Mouse (Mus musculus) testis, adult 2 months (tissue): Measurements from ENCODE around the gene Mtcl1.

ENCODE experiments used
- CTCF ChIP-seq: fragments of 200-500 bp; IDR thresholded peaks from 2 replicates; pipeline ENCODE4 v1.5.1; 2012; ENCODE audit warnings: low read depth, mild to moderate bottlenecking, inconsistent platforms, low read length, moderate library complexity; ENCODE audit not compliant: control insufficient read depth, insufficient read depth, insufficient replicate concordance
- POLR2A ChIP-seq: fragments of 200-500 bp; IDR thresholded peaks from 2 replicates; pipeline ENCODE4 v1.6.1; 2012; ENCODE audit warnings: low read depth, mild to moderate bottlenecking, inconsistent platforms, low read length, moderate library complexity; ENCODE audit not compliant: control insufficient read depth

DNA sequence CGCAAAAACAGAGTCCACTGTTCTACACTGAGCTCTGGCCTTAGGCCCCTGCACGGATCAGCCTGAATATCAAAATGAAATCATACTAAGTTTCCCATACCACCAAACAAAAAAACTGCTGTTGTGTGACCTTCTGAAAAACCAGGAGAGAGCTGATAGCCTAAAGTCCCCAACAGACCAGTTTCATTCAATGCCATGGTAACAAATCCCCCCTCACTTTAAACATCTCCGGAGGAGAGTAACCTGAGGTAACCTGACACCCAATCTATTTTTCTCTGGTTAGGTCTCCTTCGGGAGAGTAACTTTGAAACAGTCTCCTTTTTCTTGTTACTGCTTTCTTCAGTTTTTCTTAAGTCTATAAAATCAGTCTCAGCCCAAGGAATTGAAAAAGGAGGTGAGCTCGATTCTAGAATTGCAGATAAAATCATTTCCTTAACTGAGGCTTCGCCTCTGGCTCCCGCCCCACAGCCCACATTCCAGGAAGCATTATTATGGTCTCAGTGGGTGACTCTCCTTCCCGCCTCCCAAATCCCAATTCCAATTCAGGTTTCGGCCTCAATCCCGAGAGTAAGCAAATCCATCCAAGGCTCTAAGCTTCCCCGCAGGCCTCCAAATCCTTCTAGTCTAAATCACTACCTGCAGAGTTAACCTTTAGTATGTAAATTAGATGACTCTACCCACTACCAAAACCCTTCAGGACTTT lies 10.3 kb downstream of the Mtcl1 start:
- no peak for TF ChIP-seq POLR2A
- TF ChIP-seq CTCF = no peak
